Mouse (Mus musculus): ENCODE measurements around the gene Ajm1.

Ajm1 gene

DNA sequence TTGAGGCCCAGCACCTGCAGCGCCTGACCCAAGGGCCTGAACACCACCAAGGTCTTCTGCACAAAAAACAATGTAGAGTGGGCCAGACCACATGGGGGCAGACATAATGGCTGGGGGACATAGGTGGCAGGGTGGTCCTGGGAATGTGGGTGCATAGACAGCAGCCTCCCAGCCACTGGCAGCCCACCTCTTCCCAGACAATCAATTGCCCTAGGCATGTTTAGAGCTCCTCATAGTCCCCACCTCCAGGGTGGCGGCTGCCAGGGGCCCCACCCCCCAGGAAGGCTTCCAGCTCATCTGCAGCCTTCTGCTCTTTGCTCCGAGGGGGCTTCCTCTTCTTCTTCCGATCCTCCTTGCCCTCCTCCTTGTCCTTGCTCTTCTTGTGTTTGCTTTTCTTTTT, 2.0 kb upstream of the Ajm1 start:
- no peak for DNase-seq (ENCODE audit: low spot score in 2 of 2)

DNA sequence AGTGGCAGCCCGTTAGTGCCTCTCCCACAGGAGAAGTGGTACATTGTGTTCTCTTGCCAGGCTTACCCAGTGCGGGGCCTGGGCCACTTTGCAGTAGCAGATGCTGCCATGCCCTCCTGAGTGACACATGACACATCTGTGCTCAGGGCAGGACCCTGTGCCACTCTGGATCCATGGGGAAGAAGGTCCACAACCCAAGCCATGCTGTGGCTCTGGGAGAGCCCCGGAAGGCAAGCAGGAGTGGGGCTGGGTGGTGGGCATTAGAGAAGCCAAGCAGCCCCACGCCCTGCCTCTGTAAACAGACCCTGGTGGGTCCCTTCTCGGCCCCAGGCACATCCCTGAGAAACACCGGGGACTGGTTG, 1.5 kb upstream of the Ajm1 start:
- no peak for DNase-seq (ENCODE audit: low spot score in 2 of 2)

DNA sequence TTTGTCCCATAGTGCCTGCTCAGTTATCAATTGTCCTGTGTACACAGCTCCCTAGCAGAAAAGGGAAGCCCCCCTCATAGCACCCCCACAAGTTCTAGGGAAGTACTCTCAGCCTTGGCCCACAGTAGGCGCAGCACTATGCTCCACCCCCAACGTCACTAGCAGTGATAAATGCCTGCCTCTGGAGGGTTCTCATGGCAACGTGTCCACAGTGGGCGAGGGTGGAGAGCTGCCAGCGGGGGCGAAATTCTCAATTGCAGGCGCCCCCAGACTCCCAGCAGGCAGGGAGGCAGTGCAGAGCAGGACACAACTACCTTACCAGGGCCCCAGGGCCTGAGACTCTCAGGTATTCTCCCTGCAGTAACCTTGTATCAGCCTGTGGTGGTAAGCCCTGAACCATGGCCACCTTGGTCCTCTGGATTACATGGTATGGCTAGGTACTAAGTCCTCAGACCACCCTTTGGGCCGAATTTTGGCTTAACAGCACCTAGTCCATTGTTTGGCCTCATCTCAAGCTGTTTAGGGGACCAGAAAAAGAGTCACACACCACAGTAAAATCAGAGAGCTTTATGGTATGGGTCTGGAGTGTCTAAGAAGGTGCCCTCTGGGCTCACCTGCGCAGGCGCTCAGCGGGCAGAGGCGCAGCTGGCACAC, 1.0 kb upstream of the Ajm1 start:
- no peak for DNase-seq (ENCODE audit: low spot score in 2 of 2)

DNA sequence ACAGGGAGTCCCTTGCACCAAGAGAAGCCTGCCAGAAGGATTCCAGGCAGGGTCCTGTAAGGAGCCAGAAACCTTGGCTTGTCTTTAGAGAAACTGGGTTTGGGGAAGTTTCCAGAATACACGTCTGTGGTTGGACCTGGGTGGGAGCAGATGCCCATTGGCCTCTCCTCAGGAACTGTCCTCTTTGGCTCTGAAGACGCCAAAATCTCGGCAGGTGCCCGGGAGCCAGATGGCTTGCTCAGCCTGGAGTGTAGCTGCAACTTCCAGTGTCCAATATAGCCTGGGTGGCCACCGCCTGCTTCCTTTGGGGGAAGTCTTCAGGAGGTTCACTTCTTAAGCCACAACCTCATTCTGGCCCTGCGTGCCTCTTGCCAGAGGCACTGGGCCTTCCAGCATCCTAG, 344 bp upstream of the Ajm1 start:
- DNase-seq (ENCODE audit: low spot score in 2 of 2), result no peak

DNA sequence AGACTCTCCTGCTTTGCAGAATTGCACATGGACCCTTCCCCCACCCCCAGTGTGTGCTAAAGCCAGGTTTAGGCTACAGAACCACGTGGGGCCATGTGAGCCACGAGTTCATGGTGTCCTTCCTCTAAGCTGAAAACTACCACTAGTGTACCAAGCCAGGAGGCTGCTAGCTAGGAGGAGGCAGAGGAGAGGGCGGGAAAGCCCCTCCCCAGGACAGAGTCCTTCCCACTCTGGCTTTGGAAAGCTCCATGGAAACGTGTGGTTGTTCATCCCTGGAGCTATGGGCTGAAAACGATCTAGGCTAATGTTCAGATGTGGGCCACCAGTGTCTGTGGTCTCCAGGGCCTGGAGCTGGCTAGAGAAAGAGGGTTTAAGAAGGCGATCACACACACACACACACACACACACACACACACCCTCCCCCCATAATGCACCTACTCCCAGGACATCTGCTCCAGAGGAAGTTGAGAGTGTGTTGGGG, 896 bp downstream of the Ajm1 start:
- DNase-seq (ENCODE audit: low spot score in 2 of 2), result no peak

DNA sequence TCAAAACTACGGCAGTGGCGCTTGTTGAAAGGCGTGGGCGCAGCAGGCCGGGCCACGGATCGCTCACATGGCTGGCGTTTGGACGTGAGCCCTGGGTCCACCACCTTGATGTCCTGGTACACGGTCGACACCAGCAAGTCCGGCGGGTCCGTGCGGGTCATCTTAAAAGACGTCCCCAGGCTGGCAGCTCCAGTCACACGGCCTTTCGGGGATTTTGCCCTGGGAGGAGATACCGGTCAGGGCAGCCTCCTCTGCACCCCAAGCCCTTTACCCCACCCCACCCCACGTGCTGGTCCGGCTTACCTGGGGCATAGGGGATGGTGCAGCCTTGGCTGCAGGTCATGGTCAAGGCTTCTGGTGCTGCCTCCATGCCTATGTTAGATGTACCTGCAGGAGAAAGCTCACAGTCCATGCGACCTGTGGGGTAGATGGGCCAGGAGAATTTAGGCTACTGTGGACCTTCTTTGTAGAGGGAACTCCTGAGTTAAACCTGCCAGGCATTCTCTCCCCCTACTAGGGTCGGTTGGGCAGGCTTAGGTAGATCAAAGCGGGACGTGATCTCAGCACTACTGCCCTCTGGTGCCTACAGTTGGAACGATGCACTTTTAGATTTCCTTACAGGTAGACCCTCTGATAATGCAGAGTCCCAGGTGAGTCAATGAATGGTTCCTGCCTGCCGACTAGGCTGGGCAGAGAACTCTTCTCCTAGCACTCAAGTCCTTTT, 1.7 kb downstream of the Ajm1 start:
- DNase-seq (ENCODE audit: low spot score in 2 of 2), result peak in 1 of 2 experiments; percentile 74

DNA sequence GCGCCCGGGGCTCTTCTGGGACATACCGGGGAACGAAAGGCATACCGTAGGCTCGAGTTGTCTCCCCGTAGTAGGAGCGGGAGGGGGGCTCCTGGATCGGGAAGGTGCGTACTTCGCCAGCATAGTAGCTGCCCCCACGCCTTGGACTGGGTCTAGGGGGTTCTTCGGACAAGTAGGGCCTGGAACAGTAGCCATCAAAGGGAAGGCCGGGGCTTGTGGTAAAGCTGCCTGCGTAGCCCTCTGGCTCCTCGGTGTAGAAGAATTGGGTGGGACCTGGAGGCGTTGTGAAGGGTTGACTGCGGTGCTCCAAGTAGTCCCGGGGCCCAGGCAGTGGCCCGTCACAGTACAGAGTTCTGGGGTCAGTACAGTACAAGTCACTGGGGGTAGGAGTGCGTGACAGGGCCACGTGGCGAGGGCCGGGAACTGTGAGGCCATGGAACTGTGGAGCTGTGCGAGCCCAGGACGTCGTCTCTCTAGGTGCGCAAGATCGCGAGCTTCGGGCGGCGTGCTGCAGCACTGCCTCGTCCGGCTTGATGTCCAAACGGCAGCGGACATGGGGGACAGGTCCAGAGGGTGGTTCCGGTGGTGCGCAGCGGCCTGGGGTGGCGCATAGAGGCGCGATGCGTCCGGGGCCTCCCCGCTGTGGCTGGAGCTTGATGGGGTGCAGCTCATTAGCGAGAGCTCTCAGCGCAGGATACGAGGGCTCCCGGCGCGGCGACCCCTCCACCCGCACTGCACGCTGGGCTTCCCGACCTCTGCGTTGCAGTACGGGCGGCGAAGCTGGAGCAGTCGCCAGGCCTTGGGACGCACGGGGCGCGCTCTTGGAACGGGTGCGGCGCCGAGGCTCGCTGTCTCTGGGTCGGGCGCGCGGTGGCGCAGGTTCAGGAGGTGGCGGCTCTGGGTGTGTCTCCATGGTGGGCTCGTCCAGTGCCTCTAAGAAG, 2.5 kb downstream of the Ajm1 start:
- DNase-seq (ENCODE audit: low spot score in 2 of 2), result no peak

DNA sequence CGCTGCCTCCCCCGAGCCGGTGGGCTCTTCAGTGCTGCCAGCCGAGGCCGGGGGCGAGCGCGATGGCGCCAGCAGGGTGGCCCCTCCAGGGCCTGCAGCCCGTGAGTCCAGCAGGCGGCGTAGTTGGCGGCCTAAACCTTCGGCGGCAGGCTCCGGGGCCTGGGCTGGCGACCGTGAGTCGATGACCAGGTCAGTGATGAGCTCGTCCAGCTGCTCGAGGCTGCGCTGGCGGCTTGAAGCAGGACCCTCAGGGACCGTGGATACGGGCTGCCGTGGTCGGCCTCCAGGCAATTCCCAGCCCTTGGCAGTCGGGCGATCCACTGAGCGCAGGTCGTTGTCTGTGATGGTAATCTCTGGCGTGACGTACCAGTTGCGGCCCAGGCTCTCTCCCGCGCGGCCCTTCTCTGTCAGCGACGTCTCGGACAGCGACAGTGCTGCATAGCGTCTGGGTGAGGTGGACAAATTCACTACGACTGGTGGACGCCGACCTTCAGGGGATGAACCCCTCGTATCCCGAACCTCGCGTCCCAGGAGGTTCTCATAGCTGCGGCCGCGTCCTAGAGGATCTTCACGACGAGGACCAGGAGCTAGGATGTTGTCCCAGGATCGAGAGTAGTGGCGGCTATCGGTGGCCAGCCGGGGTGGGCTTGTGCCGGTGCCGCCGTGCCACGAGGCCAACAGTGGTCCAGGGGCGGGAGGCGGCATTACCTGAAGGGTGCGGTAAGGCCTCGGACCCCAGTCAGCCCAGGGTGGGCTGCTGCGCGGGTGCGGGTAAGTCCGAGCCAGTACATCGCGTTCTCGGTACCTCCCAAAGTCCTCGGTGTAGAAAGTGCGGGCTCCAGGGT, 3.4 kb downstream of the Ajm1 start:
- no peak for DNase-seq (ENCODE audit: low spot score in 2 of 2)

DNA sequence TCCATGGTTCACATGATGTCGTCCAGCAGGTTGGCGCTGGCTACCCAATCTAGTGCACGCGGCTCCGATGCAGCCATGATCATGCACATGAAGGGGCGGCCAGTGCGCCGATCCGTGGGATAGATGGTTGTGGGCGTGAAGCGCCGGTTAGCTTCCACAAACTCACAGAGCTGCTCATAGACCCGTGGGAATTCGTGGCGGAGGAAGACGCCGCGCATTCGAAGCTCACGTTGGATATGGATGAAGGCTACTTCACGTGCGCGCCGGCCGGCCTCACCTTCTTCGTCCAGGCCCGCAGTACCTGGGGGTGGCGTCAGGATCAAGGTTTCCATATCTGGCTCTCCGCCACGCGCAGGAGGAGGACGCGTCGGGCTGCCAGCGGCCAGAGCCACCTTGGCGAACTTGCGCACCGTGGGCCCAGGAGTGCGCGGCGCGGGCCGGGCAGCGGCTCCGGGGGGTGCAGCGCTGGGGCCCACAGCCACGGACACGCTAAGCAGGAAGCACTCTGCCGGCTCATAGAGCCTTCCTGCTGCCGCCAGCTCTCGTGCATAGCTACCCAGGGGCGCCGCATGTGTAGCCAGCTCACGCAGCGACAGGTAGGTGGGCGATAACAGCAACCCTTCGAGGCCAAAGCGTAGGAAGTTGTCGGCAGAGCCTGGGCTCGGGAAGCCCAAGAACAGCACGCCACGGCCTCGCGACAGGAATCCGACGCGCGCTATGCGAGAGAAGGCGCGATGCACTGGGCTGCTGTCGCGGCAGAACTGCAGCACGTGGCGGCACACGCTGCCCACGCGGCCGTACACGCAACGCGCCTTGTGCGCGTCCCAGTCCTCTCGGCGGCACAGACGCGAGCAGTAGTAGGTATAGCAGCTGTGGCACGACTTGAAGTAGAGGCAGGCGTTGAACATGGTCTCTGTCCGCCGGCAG, 4.3 kb downstream of the Ajm1 start:
- no peak for DNase-seq (ENCODE audit: low spot score in 2 of 2)

DNA sequence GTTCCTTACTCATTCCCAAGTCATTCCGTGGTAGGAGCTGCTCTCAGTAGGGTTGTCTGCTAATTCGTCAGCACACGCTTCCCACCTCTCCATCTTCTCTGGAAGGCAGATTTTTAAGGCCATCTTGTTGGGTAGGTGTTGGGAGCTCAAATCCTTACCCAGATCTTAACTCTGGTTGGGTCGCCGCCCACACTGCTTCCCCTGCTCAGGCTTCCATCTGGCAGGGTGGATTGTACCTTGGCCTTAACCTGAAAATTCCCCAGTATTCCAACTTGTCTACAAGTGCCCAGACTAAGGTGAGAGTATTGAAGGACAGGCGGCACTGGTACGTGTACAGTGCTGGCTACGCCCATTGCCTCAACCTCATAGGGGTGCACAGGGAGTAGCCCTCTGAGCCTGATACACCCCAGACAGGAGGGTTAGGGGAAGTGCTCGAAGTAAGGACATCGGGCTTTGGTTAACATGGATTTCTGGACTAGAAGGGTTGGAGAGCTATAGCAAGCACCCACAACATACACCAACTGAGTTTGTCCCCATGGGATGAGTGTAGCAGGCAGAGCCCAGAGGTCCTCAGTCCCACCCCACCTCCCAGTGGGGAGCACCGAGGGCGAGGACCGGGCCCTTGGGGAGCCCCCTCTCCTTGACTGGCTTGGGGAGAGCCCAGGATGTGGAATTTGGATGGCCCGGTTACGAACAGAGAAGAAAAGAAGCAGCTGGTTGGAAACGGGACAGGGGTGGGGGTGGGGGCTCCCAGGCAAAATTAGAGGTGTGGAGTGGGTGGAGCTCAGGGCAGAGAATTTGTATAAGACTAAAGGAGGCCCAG, 5.3 kb downstream of the Ajm1 start:
- DNase-seq (ENCODE audit: low spot score in 2 of 2), result no peak

DNA sequence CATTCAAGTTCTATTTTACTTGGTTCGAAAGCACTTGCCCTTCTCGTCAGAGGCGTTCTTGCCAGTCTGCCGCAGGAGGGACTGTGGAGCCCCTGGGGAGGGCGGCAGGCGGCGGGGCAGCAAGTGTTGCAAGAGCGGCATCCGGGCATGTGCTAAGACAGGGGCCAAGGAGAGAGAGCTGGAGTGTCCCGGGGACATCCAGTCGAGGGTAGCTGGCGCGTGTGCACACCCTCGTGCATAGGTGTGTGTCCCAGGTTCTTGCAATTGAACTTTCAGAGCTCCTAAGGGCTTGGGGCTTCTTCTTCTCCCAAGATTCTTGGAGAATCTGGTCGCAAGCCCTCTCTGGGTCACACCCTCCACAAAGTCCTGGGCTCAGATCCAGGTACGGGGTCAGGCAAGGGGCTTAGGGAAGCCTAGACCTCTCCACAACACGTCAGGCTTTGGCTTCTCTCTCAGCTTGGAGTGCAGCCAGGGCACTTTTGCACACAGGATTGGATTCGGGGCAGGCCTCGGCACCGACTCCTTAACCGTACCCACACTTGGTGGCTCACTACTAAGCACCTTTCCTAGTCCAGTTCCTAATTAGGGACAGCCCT, 6.0 kb downstream of the Ajm1 start:
- peak in 1 of 2 experiments; percentile 79 for DNase-seq (ENCODE audit: low spot score in 2 of 2)

DNA sequence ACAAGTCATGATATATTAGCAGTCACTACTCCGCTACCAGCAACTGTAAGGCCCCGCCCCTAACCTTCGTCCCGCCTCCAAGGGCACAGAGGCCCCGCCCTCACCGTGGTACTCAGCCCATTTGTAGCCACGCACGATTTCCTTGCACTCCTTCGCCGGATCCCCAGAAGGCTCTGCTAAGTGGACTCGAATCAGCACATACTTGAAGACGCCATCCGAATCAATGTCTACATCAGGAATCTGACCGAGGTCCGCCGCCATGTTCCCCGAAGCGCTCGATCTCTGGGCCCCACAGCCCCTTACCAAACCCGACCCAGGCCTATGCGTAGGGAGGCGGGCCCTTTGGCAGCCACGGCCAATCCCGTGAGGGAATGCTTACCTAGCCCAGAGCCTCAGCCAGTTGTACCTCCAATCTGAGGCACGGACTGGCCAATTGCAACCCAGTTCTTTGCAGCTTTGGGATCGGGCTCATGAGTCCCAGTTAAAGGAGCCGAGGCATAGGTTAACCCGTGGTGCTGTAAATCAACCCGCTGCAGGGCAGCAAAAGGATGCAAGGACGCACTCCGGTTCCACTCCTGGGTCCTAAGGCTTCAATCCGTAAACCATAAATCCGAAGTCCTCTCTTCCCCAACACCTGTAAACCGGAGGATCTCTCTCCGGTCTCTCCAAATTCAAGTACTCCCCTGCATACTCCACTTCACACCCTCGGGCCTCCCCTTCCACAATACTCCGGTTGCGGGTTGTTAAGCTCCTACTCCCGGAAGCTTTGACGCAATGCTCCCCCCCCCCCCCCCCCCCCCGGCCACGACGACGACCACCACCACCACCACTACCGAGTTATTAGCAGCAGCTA, 6.8 kb downstream of the Ajm1 start, which contains the start of the genes Mamdc4 and Phpt1:
Gene Mamdc4, minus strand, starts transcription at position 267 of the 853 bp plus-strand sequence.
Gene Phpt1, minus strand, starts transcription at position 646 of the 853 bp plus-strand sequence.
- peak; percentile 91 to 94 for DNase-seq (ENCODE audit: low spot score in 2 of 2)

DNA sequence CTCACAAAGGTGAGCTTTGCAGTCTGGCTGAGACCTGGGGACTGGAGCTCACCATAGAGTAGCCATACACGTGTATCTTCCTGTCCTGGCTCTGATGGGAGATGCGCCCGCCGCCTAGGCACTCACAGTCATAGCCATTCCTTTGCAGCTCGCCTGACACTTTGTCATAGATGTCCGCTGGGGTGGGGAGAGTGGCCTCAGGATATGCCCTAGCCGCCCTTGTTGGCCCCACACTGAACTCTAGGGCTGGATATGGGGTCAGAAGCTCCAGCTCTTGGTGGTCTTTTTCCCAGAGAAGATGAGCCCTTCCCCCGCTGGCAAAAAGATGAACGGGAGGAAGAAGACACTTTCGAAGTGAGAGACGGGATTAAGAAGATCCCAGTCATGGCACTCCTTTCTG, 7.4 kb downstream of the Ajm1 start:
- peak in 1 of 2 experiments; percentile 63 for DNase-seq (ENCODE audit: low spot score in 2 of 2)

DNA sequence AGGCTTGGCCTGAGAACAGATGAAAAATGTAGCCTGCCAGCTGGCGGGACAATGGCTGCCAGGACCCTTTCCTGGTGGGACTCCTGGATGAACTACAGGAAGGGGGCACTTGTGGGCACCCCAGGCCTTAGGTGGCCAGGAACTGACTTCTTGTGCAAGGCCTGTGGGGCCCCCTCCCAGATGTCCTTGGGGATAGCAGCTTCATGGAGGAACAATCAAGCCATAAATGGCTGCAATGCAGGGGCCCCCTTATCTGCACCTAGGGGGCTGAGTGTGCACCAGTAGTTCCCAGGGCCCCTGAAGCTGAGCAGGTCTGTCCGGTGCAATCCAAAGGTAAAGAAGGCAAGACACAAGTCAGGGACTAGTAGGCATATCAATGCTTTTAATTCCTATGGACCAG, 8.5 kb downstream of the Ajm1 start:
- peak in 1 of 2 experiments; percentile 61 for DNase-seq (ENCODE audit: low spot score in 2 of 2)

DNA sequence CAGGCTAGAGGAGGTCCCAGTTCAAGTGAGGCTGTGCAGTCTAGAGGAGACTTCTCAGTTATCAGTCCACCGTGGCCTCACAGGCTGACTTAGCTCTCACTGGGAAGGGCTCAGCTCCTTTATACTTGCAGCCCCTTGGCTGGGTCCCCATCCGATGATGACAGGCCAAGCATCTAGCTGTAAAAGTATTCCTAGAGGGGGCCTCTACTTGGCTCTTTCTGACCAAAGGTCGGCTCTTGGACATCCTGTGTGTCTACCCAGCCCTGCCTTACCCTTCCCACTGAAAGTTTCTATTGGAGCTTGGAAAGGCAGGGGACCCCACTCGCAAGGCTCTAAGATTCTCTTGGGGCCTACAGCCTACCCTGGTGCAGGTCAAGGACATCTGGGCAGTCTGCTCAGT, 10.3 kb downstream of the Ajm1 start:
- DNase-seq (ENCODE audit: low spot score in 2 of 2), result no peak

DNA sequence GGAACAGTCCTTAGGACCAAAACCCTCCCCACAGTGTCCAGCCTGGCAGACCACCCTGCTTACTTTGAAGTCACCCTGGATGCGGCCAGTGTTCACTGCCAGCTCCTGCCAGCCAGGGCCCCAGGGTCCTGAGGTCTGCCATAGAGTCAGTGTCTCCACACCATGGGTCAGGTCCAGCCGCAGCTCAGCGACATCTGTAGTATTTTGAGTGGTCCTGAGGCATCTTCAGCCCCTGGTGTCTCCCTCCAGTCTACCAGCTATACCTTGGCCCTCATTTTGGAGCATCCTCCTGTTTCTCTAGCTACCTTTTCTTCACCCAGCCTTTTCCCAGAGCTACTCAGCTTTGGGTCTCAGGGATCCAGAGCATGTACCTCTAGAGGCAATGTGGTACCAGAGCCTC, 12.2 kb downstream of the Ajm1 start:
- peak in 1 of 2 experiments; percentile 56 for DNase-seq (ENCODE audit: low spot score in 2 of 2)

DNA sequence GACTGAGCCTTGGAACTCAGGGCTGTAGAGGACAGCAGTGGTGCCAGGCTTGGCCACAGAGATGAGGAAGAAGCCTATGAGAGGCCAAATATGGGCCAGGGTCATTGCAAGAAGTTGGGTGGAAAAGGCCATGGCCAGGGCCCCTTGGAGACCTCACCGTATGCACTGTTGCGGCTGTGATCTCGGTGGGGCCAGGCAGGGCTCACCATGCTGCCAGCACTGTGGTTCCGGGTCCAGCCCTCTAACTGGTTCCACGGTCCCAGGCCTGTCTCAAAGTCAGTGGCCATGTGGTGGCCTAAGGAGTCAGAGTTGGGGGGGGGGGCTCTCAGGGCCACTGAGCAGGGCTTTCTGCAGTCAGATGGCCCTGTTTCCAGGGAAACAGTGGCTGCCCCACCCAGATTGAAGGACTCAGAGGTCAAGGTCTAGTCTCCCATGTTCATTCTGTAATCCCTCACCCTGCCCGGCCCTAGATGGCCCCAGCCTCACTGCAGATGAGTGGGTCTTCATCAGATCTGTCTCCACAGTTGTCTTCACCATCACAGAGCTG, 13.0 kb downstream of the Ajm1 start:
- DNase-seq (ENCODE audit: low spot score in 2 of 2), result no peak

DNA sequence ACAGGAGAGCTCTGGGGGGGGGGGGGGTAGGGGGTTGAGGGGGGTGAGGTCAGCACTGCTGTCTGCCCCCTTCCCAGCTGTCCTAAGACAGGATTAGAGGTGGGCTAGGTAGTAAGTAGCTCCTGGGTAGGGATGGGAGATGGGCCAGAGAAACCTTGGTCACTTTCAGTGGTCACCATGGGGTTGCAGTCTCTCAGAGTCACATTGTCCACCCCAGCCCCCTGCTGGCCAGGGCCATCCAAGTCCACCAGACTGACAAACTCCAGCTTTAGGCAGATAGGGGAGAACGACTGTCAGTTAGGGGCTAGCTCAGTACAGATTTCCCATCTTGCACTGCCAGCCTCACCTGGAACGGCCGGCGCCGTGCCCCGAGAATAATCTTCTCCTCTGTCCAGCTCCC, 15.0 kb downstream of the Ajm1 start:
- DNase-seq (ENCODE audit: low spot score in 2 of 2), result no peak

Measured in spleen, postnatal 4 days (tissue).